Mouse (Mus musculus): ENCODE measurements around the gene Aggf1. TPM values are rescaled to one million over a fixed set of nuclear protein-coding genes. Genes with fewer than 3 reads are reported as not detected.

Gene Aggf1
- polyA plus RNA-seq, 1 experiment: 9.3 TPM

DNA sequence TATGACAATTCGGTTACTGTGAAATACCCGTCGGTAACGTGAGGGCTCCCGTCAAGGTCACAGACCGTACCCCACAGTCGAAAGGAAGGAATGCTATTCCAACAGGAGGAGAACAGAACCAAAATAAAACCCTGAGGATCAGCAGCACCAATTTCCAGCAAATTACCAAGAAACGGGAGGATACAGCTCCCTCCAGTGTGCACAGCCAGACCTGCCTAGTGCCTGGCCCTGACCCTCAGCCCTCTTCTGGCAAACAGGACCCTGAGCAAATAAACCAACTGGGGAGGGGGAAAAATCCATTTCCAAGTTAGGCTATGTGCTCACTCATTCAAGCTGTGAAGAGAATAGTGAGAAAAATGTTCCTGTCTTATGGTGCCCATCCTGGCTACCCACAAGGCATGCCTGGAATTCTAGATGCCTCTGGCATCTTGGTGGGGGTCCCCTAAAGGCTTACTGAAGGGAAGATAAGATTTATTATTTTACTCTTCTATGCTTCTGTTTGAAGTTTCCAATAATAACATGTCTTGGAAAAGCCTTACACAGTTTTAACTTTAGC lies 68.0 kb downstream of the Aggf1 start:
- no peak overlapping the region for H3K27ac ChIP-seq (ENCODE audit: control insufficient read depth, insufficient read depth, low read depth, low read length)
- no peak for TF ChIP-seq CTCF (IDR thresholded peaks at IDR 0.05; ENCODE audit: control insufficient read depth, insufficient read depth, insufficient replicate concordance, low read depth, low read length)
- no peak for TF ChIP-seq POLR2A (IDR thresholded peaks at IDR 0.05; ENCODE audit: control insufficient read depth, low read depth, low read length)
- no peak overlapping the region for H3K4me3 ChIP-seq (ENCODE audit: control insufficient read depth, low read depth, low read length)
- H3K36me3 ChIP-seq (ENCODE audit: control insufficient read depth, insufficient read depth, low read length): no peaks in the 10 kb centered on the region
- H3K4me1 ChIP-seq (ENCODE audit: control insufficient read depth, insufficient read depth, low read length): no peaks in the 10 kb centered on the region
- no peaks in the 10 kb centered on the region for H3K27me3 ChIP-seq (ENCODE audit: control insufficient read depth, insufficient read depth, low read length)

DNA sequence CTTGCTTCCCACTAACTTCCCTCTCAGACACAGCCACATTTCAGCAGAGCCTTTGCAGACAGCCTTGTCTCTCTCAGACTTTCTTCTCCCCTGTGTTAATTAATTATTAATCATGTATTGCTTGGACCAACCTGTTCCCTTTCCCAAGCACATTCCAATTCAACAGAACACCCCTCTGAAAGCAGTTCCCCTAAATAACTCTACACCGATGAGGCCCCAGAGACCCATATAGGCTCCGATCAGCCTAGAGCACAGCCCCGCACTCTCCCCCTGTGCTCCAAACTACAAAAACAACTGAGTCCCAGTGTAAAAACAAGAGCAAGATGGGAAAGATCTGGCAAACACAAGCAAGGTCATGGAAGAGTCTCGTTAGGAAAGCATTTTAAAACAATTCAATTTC lies 68.6 kb downstream of the Aggf1 start:
- H3K27me3 ChIP-seq (ENCODE audit: control insufficient read depth, insufficient read depth, low read length): no peaks in the 10 kb centered on the region
- H3K36me3 ChIP-seq (ENCODE audit: control insufficient read depth, insufficient read depth, low read length): no peaks in the 10 kb centered on the region
- TF ChIP-seq CTCF (IDR thresholded peaks at IDR 0.05; ENCODE audit: control insufficient read depth, insufficient read depth, insufficient replicate concordance, low read depth, low read length) (no peak), POLR2A (IDR thresholded peaks at IDR 0.05; ENCODE audit: control insufficient read depth, low read depth, low read length) (no peak)
- no peak overlapping the region for H3K27ac ChIP-seq (ENCODE audit: control insufficient read depth, insufficient read depth, low read depth, low read length)
- H3K4me3 ChIP-seq (ENCODE audit: control insufficient read depth, low read depth, low read length): no peak overlapping the region
- H3K4me1 ChIP-seq (ENCODE audit: control insufficient read depth, insufficient read depth, low read length): no peaks in the 10 kb centered on the region

Other genes starting within 250 kb of the Aggf1 start
- gene Pde8b, start 125.0 kb downstream of the Aggf1 start, polyA plus RNA-seq (2012; rRNA removed): 4.2 and 4.5 TPM in 2 replicates
- gene Zbed3, start 51.7 kb downstream of the Aggf1 start, polyA plus RNA-seq (2012; rRNA removed): 26.5 and 26.9 TPM in 2 replicates
- 0.10 and 0.25 TPM in 2 replicates for gene Crhbp, start 69.6 kb upstream of the Aggf1 start, polyA plus RNA-seq (2012; rRNA removed)
- 0.42 and 0.85 TPM in 2 replicates for gene S100z, start 103.4 kb upstream of the Aggf1 start, polyA plus RNA-seq (2012; rRNA removed)
- 0.17 and 1.0 TPM in 2 replicates for gene F2rl1, start 149.9 kb upstream of the Aggf1 start, polyA plus RNA-seq (2012; rRNA removed)
- 1.0 and 1.1 TPM in 2 replicates for gene F2r, start 243.1 kb upstream of the Aggf1 start, polyA plus RNA-seq (2012; rRNA removed)

Data from testis, adult 2 months (tissue).